Mouse (Mus musculus): Measurements from ENCODE around the gene Gm13083. TPM values are rescaled to one million over a fixed set of nuclear protein-coding genes. Genes with fewer than 3 reads are reported as not detected.
"Not testable (repeated sequence)": the region's sequence is repeated elsewhere in the genome, so short reads cannot be mapped to it uniquely, and the experiment has no call there.

Gene Gm13083
- not detected for total RNA-seq (2018; cell fraction: chromatin; rRNA removed)
- not detected for total RNA-seq (2018; cell fraction: cytosol; rRNA removed)
- total RNA-seq (2018; cell fraction: nucleus; rRNA removed): not detected
- polyA plus RNA-seq (2018): not detected in 3 replicates

- not testable (repeated sequence) for H3K27ac ChIP-seq; H3K4me3 ChIP-seq (ENCODE audit: inconsistent target); H3K36me3 ChIP-seq (ENCODE audit: inconsistent target); H3K79me2 ChIP-seq (ENCODE audit: inconsistent target)
Observed at GRCm38 (mm10) chr4:143614703-143615102, at the start of gene Gm13083. Gene Gm13083 (plus strand): TSS chr4:143615003.

GRCm38 (mm10) chr4:143611927-143612326, 2.9 kb upstream of the Gm13083 start:
- WGBS (ENCODE audit: missing documents): 92% methylated on average over 8 of the region's 9 CpGs
- not testable (repeated sequence) for H3K4me3 ChIP-seq (ENCODE audit: inconsistent target); H3K79me2 ChIP-seq (ENCODE audit: inconsistent target); H3K27ac ChIP-seq; H3K36me3 ChIP-seq (ENCODE audit: inconsistent target)

DNA sequence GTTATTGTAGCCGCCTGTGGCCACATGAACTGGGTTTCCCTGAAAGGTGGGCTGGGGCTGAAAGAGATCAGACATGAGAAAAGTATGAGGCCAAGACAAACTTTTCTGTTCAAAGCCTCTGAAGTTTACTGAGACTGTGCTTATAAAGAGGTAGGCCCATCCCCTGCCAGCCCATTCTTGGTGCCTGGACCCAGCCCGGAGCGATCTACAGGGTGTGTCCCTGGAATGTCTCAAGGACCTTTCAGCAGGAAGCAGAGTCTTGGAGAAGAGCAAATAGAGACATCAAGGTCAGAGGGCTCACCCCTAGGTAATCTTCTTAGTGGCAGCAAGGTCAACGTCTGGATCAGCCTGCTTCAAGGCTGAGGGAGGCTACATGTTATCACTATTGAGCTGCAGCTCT, 3.3 kb downstream of the Gm13083 start:
- H3K36me3 ChIP-seq (ENCODE audit: inconsistent target); H3K27ac ChIP-seq; H3K4me3 ChIP-seq (ENCODE audit: inconsistent target); H3K79me2 ChIP-seq (ENCODE audit: inconsistent target): not testable (repeated sequence)
- WGBS (ENCODE audit: missing documents): 86% methylated on average over 4 of the region's 4 CpGs

DNA sequence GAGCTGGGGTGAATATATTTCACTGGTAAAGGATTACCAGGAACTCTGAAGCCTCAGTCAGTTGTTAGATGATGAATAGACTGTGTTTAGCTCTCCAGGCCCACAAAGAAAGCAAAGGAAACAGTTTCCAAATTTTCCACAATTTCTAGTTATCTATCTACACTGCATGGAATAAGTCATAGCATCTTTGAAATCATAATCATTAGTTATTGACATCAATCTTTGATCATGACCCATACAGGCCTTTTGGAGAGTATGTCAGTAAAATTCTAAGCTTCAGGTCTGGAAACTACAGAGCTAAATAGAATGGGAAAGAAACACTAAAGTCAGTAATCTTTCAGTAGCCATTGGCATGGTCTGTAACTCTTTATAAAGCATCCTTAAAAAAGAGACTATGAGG, 42.3 kb downstream of the Gm13083 start, which contains the start of gene Gm13088:
TSS of gene Gm13088 (minus strand) at position 101 of the 400 bp plus-strand sequence.
- H3K27ac ChIP-seq; H3K4me3 ChIP-seq (ENCODE audit: inconsistent target); H3K79me2 ChIP-seq (ENCODE audit: inconsistent target); H3K36me3 ChIP-seq (ENCODE audit: inconsistent target): not testable (repeated sequence)

Other genes with a start within 250 kb of the Gm13083 start
- gene Pramel1, start 220.6 kb upstream of the Gm13083 start, polyA plus RNA-seq (2018): not detected in 3 replicates
- 9.1 to 17.7 TPM (median 13.0 TPM) in 3 replicates for gene Pramef8, start 202.6 kb upstream of the Gm13083 start, polyA plus RNA-seq (2018)
- gene Oog4, start 164.7 kb upstream of the Gm13083 start, polyA plus RNA-seq (2018): not detected in 3 replicates
- not detected in 3 replicates for gene Gm13043, start 103.7 kb upstream of the Gm13083 start, polyA plus RNA-seq (2018)
- not detected in 3 replicates for gene Gm13040, start 79.0 kb upstream of the Gm13083 start, polyA plus RNA-seq (2018)
- gene BC080695, start 63.3 kb upstream of the Gm13083 start, polyA plus RNA-seq (2018): not detected in 3 replicates
- gene Gm13057, start 63.3 kb upstream of the Gm13083 start, polyA plus RNA-seq (2018): not detected in 3 replicates
- not detected in 3 replicates for gene Gm13088, start 42.2 kb downstream of the Gm13083 start, polyA plus RNA-seq (2018)
- not detected in 3 replicates for gene Gm13089, start 87.7 kb downstream of the Gm13083 start, polyA plus RNA-seq (2018)
- not detected in 3 replicates for gene Gm13078, start 104.5 kb downstream of the Gm13083 start, polyA plus RNA-seq (2018)
- not detected in 3 replicates for gene Gm13023, start 174.3 kb downstream of the Gm13083 start, polyA plus RNA-seq (2018)
- not detected in 3 replicates for gene Gm13084, start 201.1 kb downstream of the Gm13083 start, polyA plus RNA-seq (2018)
- not detected in 3 replicates for gene Gm13103, start 231.5 kb downstream of the Gm13083 start, polyA plus RNA-seq (2018)